Mouse (Mus musculus) liver, embryonic 15.5 days (tissue): Measurements from ENCODE around the gene Gfra1. TPM values are rescaled to one million over a fixed set of nuclear protein-coding genes. Genes with fewer than 3 reads are reported as not detected.

Source experiments
- ATAC-seq: fragments of 200-750 bp; cut with Nextera tagmentation; 2 replicates; pipeline ENCODE4 v1.8.0; 2017; ENCODE audit warnings: moderate number of reproducible peaks, mild to moderate bottlenecking, moderate library complexity; ENCODE audit not compliant: insufficient read depth
- H3K27ac ChIP-seq: fragments of 300-500 bp; sonication (generic); replicated peaks from 2 replicates; pipeline ENCODE4 v1.5.1; 2015; ENCODE audit warnings: mild to moderate bottlenecking, inconsistent platforms
- H3K27me3 ChIP-seq: fragments of 300-500 bp; sonication (generic); 2 replicates; pipeline ENCODE4 v1.6.1; 2015; ENCODE audit warnings: mild to moderate bottlenecking, inconsistent platforms
- H3K36me3 ChIP-seq: fragments of 300-500 bp; sonication (generic); replicated peaks from 2 replicates; pipeline ENCODE4 v1.6.1; 2015; ENCODE audit warnings: moderate library complexity, mild to moderate bottlenecking, inconsistent platforms
- H3K4me1 ChIP-seq: fragments of 300-500 bp; sonication (generic); replicated peaks from 2 replicates; pipeline ENCODE4 v1.6.1; 2015; ENCODE audit warnings: inconsistent platforms
- H3K4me2 ChIP-seq: fragments of 300-500 bp; sonication (generic); 2 replicates; pipeline ENCODE4 v1.6.1; 2015; ENCODE audit warnings: moderate library complexity, mild to moderate bottlenecking, inconsistent platforms
- H3K4me3 ChIP-seq: fragments of 300-500 bp; sonication (generic); replicated peaks from 2 replicates; pipeline ENCODE4 v1.5.1; 2015; ENCODE audit warnings: mild to moderate bottlenecking, inconsistent platforms
- H3K9ac ChIP-seq: fragments of 300-500 bp; sonication (generic); 2 replicates; pipeline ENCODE4 v1.6.1; 2015; ENCODE audit warnings: moderate library complexity, mild to moderate bottlenecking, inconsistent platforms
- H3K9me3 ChIP-seq: fragments of 300-500 bp; sonication (generic); replicated peaks from 2 replicates; pipeline ENCODE4 v1.6.1; 2016; ENCODE audit warnings: inconsistent platforms
- WGBS: fragments of 180-500 bp; shearing (Covaris S2); methylation state at CpG from one replicate; pipeline ENCODE4 v1.1.7; 2015; ENCODE audit warnings: mixed read lengths; ENCODE audit not compliant: insufficient replicate concordance; 5-methylcytosine and 5-hydroxymethylcytosine counted together
- polyA plus RNA-seq: library from polyadenylated mRNA; unstranded; fragments of >200 nt; fragmentation: Nextera tagmentation; extraction: Ambion mirVana; gene quantifications from 2 replicates; pipeline ENCODE4 v1.2.1, GENCODE M21; 2015

Gfra1 gene
- polyA plus RNA-seq, 1 experiment from 2014 or later, result 6.2 TPM

- no peak for ATAC-seq
- no peak overlapping the region for H3K4me2 ChIP-seq
- 57% methylated on average over 5 of the region's 5 CpGs for WGBS
Observed at GRCm38 (mm10) chr19:58316474-58316873, 139.2 kb downstream of the Gfra1 start.

DNA sequence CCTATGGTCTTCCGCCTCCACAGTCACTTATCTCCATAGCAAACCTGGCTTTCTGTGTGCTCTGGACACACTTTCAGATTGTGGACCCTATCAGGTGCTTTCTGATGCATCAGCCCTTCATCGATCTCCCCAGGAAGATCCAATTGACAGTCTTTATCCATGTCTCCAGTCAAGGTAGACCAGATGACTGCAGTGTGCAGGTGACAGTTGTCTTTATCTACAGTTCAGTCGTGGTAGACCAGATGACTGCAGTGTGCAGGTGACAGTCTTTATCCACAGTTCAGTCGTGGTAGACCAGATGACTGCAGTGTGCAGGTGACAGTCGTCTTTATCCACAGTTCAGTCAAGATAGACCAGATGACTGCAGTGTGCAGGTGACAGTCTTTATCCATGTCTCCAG is 140.0 kb downstream of the Gfra1 start:
- Histone ChIP-seq H3K4me1 (no peaks in the 10 kb centered on the region), H3K4me2 (no peak overlapping the region), H3K36me3 (no peaks in the 10 kb centered on the region), H3K4me3 (no peak overlapping the region), H3K27ac (no peak overlapping the region), H3K9me3 (0 out of 2 replicates have a peak, but pooled peaks cover 2% of the 10 kb centered on the region), H3K27me3 (no peaks in the 10 kb centered on the region), H3K9ac (no peak overlapping the region)
- ATAC-seq, result no peak
- 65% methylated on average over 5 of the region's 5 CpGs for WGBS

More at GRCm38 (mm10) chr19:58316474-58316873, 139.2 kb downstream of the Gfra1 start:
- H3K4me3 ChIP-seq, result no peak overlapping the region
- H3K36me3 ChIP-seq, result no peaks in the 10 kb centered on the region
- 0 out of 2 replicates have a peak, but pooled peaks cover 2% of the 10 kb centered on the region for H3K9me3 ChIP-seq
- no peak overlapping the region for H3K9ac ChIP-seq
- H3K27me3 ChIP-seq, result no peaks in the 10 kb centered on the region
- no peak overlapping the region for H3K27ac ChIP-seq
- no peaks in the 10 kb centered on the region for H3K4me1 ChIP-seq

DNA sequence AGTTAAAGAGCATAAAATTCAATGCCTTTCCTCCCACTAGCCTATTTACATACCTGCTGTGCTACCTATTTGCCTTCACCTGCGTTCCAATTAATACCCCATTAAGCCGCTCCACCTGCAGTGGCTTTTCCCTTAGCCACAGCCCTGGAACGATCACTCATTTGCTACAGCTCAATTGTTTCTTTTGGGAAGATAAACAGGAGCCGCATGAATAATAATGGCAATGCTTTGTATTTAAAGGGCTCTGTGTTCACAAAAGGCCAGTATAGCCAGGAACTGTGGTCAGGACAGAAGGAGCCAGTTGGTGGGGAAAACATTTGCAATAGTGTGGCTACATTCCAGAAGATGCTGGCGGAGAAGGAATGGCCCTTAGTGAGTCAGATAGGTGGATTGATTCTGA is 141.1 kb downstream of the Gfra1 start:
- Histone ChIP-seq H3K9ac (no peak overlapping the region), H3K27me3 (no peaks in the 10 kb centered on the region), H3K9me3 (0 out of 2 replicates have a peak, but pooled peaks cover 2% of the 10 kb centered on the region), H3K36me3 (no peaks in the 10 kb centered on the region), H3K4me2 (no peak overlapping the region), H3K27ac (no peak overlapping the region), H3K4me3 (no peak overlapping the region), H3K4me1 (no peaks in the 10 kb centered on the region)
- WGBS, result 76% methylated on average over 5 of the region's 5 CpGs
- no peak for ATAC-seq

- H3K27ac ChIP-seq, result no peak overlapping the region
- H3K9me3 ChIP-seq, result 0 out of 2 replicates have a peak, but pooled peaks cover 2% of the 10 kb centered on the region
- H3K9ac ChIP-seq, result no peak overlapping the region
- H3K36me3 ChIP-seq, result no peaks in the 10 kb centered on the region
- no peaks in the 10 kb centered on the region for H3K27me3 ChIP-seq
- no peak for ATAC-seq
- no peak overlapping the region for H3K4me2 ChIP-seq
- 61% methylated on average over 2 of the region's 2 CpGs for WGBS
- H3K4me1 ChIP-seq, result no peaks in the 10 kb centered on the region
- no peak overlapping the region for H3K4me3 ChIP-seq
Observed at GRCm38 (mm10) chr19:58313785-58314184, 141.9 kb downstream of the Gfra1 start.

GRCm38 (mm10) chr19:58312492-58312891 is 143.2 kb downstream of the Gfra1 start:
- 51% methylated on average over 2 of the region's 2 CpGs for WGBS
- no peak for ATAC-seq
- H3K36me3 ChIP-seq, result no peaks in the 10 kb centered on the region

GRCm38 (mm10) chr19:58310334-58311315 is 145.1 kb downstream of the Gfra1 start:
- ATAC-seq, result no peak
- Histone ChIP-seq H3K4me2 (no peak overlapping the region), H3K36me3 (no peaks in the 10 kb centered on the region), H3K9ac (no peak overlapping the region), H3K9me3 (no peaks in the 10 kb centered on the region), H3K27ac (no peak overlapping the region), H3K4me3 (no peak overlapping the region), H3K4me1 (no peaks in the 10 kb centered on the region), H3K27me3 (no peaks in the 10 kb centered on the region)
- 50% methylated on average over 12 of the region's 12 CpGs for WGBS

More at GRCm38 (mm10) chr19:58312492-58312891, 143.2 kb downstream of the Gfra1 start:
- Histone ChIP-seq H3K4me3 (no peak overlapping the region), H3K4me2 (no peak overlapping the region), H3K27ac (no peak overlapping the region), H3K9ac (no peak overlapping the region), H3K27me3 (no peaks in the 10 kb centered on the region), H3K9me3 (0 out of 2 replicates have a peak, but pooled peaks cover 2% of the 10 kb centered on the region), H3K4me1 (no peaks in the 10 kb centered on the region)

DNA sequence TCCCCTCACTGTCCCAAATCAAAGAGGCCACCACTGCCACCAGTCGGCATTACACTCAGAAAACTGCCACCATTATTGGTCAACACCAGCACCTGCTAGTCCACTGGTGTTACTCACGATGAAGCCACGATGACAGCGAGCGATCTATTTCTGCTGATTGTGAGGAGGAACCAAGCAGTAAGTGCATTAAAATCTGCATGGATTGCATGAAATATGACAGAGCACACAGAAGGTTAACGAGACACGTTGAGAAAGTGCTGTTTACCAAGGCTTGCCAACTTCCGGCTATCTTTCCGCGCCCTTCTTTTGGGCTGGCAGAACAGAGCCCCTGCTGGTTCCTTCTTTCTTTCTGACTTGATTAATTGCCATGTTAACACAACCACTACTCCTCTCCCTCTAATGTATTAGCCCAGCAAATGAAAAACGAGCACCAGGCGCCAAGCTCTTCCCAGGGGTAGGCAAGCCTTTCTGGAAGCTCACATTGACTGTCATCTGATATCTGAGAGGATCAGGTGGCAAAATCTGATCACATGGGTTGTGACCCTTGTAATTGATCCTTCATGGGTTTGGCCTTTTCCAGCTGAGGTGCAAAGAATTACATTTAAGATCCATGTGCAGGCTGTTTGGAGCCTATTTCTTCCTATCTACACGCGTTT is 146.0 kb downstream of the Gfra1 start:
- no peak overlapping the region for H3K9ac ChIP-seq
- H3K4me2 ChIP-seq, result no peak overlapping the region
- H3K4me3 ChIP-seq, result no peak overlapping the region
- H3K27me3 ChIP-seq, result no peaks in the 10 kb centered on the region
- H3K36me3 ChIP-seq, result no peaks in the 10 kb centered on the region
- 64% methylated on average over 14 of the region's 14 CpGs for WGBS
- H3K4me1 ChIP-seq, result no peaks in the 10 kb centered on the region
- no peak overlapping the region for H3K27ac ChIP-seq
- H3K9me3 ChIP-seq, result no peaks in the 10 kb centered on the region
- no peak for ATAC-seq

GRCm38 (mm10) chr19:58301105-58301504 is 154.6 kb downstream of the Gfra1 start:
- Histone ChIP-seq H3K36me3 (no peaks in the 10 kb centered on the region), H3K9me3 (no peaks in the 10 kb centered on the region), H3K4me3 (no peak overlapping the region), H3K4me1 (no peaks in the 10 kb centered on the region), H3K4me2 (no peak overlapping the region), H3K9ac (no peak overlapping the region), H3K27ac (no peak overlapping the region), H3K27me3 (no peaks in the 10 kb centered on the region)
- ATAC-seq, result no peak
- WGBS, result 72% methylated on average over 7 of the region's 7 CpGs

DNA sequence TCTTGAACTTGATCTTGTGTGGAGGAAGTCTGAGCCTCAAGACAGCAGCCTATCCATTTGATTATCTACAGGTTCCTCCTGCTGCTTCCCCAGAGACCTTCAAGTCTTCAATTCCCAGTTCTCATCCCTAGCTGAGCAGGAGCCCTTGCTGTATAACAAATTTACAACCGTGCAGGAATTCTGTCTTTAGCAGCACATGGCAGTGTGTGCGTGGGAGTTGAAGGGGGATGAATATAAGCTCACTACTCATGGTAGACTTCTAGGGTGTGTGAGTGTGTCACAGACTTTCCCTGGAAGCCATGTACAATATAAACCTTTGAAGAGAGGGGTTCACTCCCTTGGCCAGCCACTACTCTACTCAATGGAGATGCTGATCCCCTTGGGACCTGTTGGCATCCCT is 157.8 kb downstream of the Gfra1 start:
- Histone ChIP-seq H3K4me1 (no peaks in the 10 kb centered on the region), H3K36me3 (no peaks in the 10 kb centered on the region), H3K9ac (no peak overlapping the region), H3K4me3 (no peak overlapping the region), H3K27ac (no peak overlapping the region), H3K27me3 (no peaks in the 10 kb centered on the region), H3K4me2 (no peak overlapping the region), H3K9me3 (no peaks in the 10 kb centered on the region)
- WGBS, result 51% methylated on average over 2 of the region's 2 CpGs
- ATAC-seq, result no peak

GRCm38 (mm10) chr19:58296842-58297190 is 158.9 kb downstream of the Gfra1 start:
- H3K4me3 ChIP-seq, result no peak overlapping the region
- no peak for ATAC-seq
- H3K9me3 ChIP-seq, result no peaks in the 10 kb centered on the region
- H3K4me1 ChIP-seq, result no peaks in the 10 kb centered on the region
- WGBS, result 5% methylated on average over 7 of the region's 7 CpGs
- H3K9ac ChIP-seq, result no peak overlapping the region
- no peak overlapping the region for H3K4me2 ChIP-seq
- H3K27ac ChIP-seq, result no peak overlapping the region
- no peaks in the 10 kb centered on the region for H3K36me3 ChIP-seq
- H3K27me3 ChIP-seq, result no peaks in the 10 kb centered on the region
